Mouse (Mus musculus) limb, embryonic 14.5 days (tissue): Measurements from ENCODE around the gene Clip4. TPM values are rescaled to one million over a fixed set of nuclear protein-coding genes. Genes with fewer than 3 reads are reported as not detected.

ENCODE experiments used
- ATAC-seq: fragments of 200-750 bp; cut with Nextera tagmentation; 2 replicates; pipeline ENCODE4 v1.8.0; 2017; ENCODE audit warnings: low read depth, moderate number of reproducible peaks, moderate TSS enrichment; ENCODE audit not compliant: low FRiP score
- DNase-seq: peaks from one replicate; pipeline ENCODE4 v3.0.0-alpha.2; 2015; ENCODE audit warnings: low spot score
- H3K27ac ChIP-seq: fragments of 300-500 bp; sonication (generic); replicated peaks from 2 replicates; pipeline ENCODE4 v1.5.1; 2014; ENCODE audit warnings: low read depth, mild to moderate bottlenecking, low read length, moderate library complexity, mixed read lengths
- H3K27me3 ChIP-seq: fragments of 300-500 bp; sonication (generic); 2 replicates; pipeline ENCODE4 v1.6.1; 2014; ENCODE audit warnings: low read length, mixed read lengths; ENCODE audit not compliant: control insufficient read depth, insufficient read depth
- H3K36me3 ChIP-seq: fragments of 300-500 bp; sonication (generic); 2 replicates; pipeline ENCODE4 v1.6.1; 2014; ENCODE audit warnings: mild to moderate bottlenecking, low read length, moderate library complexity, mixed read lengths; ENCODE audit not compliant: control insufficient read depth, insufficient read depth
- H3K4me1 ChIP-seq: fragments of 300-500 bp; sonication (generic); 2 replicates; pipeline ENCODE4 v1.6.1; 2014; ENCODE audit warnings: antibody characterized with exemption, low read length, mixed read lengths; ENCODE audit not compliant: control insufficient read depth, insufficient read depth
- H3K4me2 ChIP-seq: fragments of 300-500 bp; sonication (generic); replicated peaks from 2 replicates; pipeline ENCODE4 v1.6.1; 2014; ENCODE audit warnings: low read depth, mild to moderate bottlenecking, low read length, moderate library complexity; ENCODE audit not compliant: severe bottlenecking
- H3K4me3 ChIP-seq: fragments of 300-500 bp; sonication (generic); replicated peaks from 2 replicates; pipeline ENCODE4 v1.5.1; 2014; ENCODE audit warnings: low read length
- H3K9ac ChIP-seq: fragments of 300-500 bp; sonication (generic); 2 replicates; pipeline ENCODE4 v1.6.1; 2014; ENCODE audit warnings: mild to moderate bottlenecking, low read depth, low read length, moderate library complexity; ENCODE audit not compliant: severe bottlenecking
- H3K9me3 ChIP-seq: fragments of 300-500 bp; sonication (generic); 2 replicates; pipeline ENCODE4 v1.6.1; 2016; ENCODE audit warnings: low read length; ENCODE audit not compliant: control insufficient read depth
- POLR2A ChIP-seq: fragments of 200-500 bp; IDR thresholded peaks from 2 replicates; pipeline ENCODE4 v1.8.0; 2012; ENCODE audit warnings: inconsistent platforms, mild to moderate bottlenecking, moderate library complexity, borderline replicate concordance; ENCODE audit not compliant: insufficient read depth, insufficient read length; ENCODE audit errors: extremely low read depth
- WGBS: fragments of 180-500 bp; shearing (Covaris S2); extraction: QIAGEN DNeasy Blood & Tissue Kit; methylation state at CpG from one replicate; pipeline ENCODE4 v1.1.7; 2014; 5-methylcytosine and 5-hydroxymethylcytosine counted together
- polyA plus RNA-seq, 2 experiments: library from polyadenylated mRNA; depleted of rRNA in 1 of 2; stranded (reverse) in 1 of 2; unstranded in 1 of 2; fragments of >200 nt; fragmentation: Nextera tagmentation in 1 of 2; extraction: Ambion mirVana in 1 of 2; gene quantifications; 2 replicates each; pipeline versions ENCODE4 v1.2.1 to v1.2.3; 2012 to 2014

Gene Clip4
- polyA plus RNA-seq, 2 experiments = 9.0 to 14.7 TPM

DNA sequence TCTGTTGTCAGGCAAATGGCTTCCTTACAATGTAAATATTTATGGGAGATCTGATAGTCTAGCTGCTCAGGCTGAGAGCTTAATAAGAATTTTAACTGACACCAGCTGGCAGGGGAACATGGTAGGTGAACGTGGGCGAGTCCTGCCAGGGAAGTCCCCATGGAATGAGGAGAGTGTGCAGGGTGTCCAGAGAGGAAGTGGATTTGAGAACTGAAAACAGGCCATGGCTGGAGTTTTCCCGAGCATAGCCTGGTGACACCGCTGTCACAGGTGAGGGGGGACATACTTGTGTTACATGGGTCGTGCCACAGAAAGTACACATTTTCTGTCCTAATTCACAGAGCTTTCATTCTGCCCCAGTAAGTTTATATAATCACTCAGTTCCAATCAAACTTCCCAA is 97.2 kb downstream of the Clip4 start:
- Histone ChIP-seq H3K27me3 (no peaks in the 10 kb centered on the region), H3K4me1 (peaks cover 5% of the 10 kb centered on the region; the same call in 1 of the 2 replicates), H3K9ac (no peak overlapping the region), H3K27ac (no peak overlapping the region), H3K9me3 (no peaks in the 10 kb centered on the region), H3K36me3 (no peaks in the 10 kb centered on the region), H3K4me2 (no peak overlapping the region), H3K4me3 (no peak overlapping the region)
- DNase-seq (no peak), ATAC-seq (no peak)
- 65% methylated on average over 5 of the region's 5 CpGs for WGBS
- TF ChIP-seq POLR2A = no peak

DNA sequence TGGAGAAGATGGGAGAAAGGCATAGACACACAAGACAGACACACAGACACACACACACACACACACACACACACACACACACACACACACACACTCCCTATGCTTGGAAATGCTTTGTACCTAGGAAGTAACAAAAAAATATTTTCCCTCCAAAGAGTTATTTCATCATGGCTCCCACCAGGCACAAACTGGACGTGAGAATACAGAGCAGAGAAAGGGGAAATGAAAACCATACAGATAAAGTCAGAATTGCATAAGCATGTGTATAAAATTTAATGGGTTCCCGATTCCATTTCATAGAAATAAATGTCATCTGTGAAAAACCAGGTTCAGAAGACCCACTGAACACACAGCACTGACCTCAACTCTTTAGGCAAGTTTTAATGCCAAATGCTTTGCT is 99.6 kb downstream of the Clip4 start:
- H3K4me1 ChIP-seq = peaks cover 5% of the 10 kb centered on the region; the same call in 1 of the 2 replicates
- DNase-seq (no peak), ATAC-seq (no peak)
- no peaks in the 10 kb centered on the region for H3K9me3 ChIP-seq
- no peak overlapping the region for H3K4me3 ChIP-seq
- no peak overlapping the region for H3K9ac ChIP-seq
- H3K27ac ChIP-seq = no peak overlapping the region
- 62% methylated on average over 2 of the region's 2 CpGs for WGBS
- no peaks in the 10 kb centered on the region for H3K27me3 ChIP-seq
- H3K4me2 ChIP-seq = no peak overlapping the region
- H3K36me3 ChIP-seq = no peaks in the 10 kb centered on the region
- TF ChIP-seq POLR2A = no peak

GRCm38 (mm10) chr17:71868828-71869227 is 100.6 kb downstream of the Clip4 start:
- peaks cover 5% of the 10 kb centered on the region; the same call in 1 of the 2 replicates for H3K4me1 ChIP-seq
- no peaks in the 10 kb centered on the region for H3K9me3 ChIP-seq
- H3K9ac ChIP-seq = no peak overlapping the region
- no peaks in the 10 kb centered on the region for H3K36me3 ChIP-seq
- 82% methylated on average over 12 of the region's 12 CpGs for WGBS
- DNase-seq (no peak), ATAC-seq (no peak)
- H3K4me3 ChIP-seq = peak overlapping the region; percentile 49; the same call in 1 of the 2 replicates
- H3K27me3 ChIP-seq = no peaks in the 10 kb centered on the region
- no peak for TF ChIP-seq POLR2A
- no peak overlapping the region; the same call in 1 of the 2 replicates for H3K4me2 ChIP-seq
- no peak overlapping the region for H3K27ac ChIP-seq

GRCm38 (mm10) chr17:71869372-71870231 is 101.3 kb downstream of the Clip4 start:
- H3K9me3 ChIP-seq = no peaks in the 10 kb centered on the region
- H3K4me3 ChIP-seq = peak overlapping the region; percentile 49
- 7% methylated on average over 60 of the region's 60 CpGs for WGBS
- H3K27me3 ChIP-seq = no peaks in the 10 kb centered on the region
- no peak for TF ChIP-seq POLR2A
- H3K27ac ChIP-seq = no peak overlapping the region
- peak overlapping the region; percentile 82 for H3K9ac ChIP-seq
- no peaks in the 10 kb centered on the region for H3K36me3 ChIP-seq
- H3K4me1 ChIP-seq = peaks cover 5% of the 10 kb centered on the region; the same call in 1 of the 2 replicates
- H3K4me2 ChIP-seq = peak overlapping the region; percentile 93
- ATAC-seq (peak; percentile 72), DNase-seq (peak; percentile 13)

GRCm38 (mm10) chr17:71870232-71870621 is 102.0 kb downstream of the Clip4 start:
- Histone ChIP-seq H3K4me3 (no peak overlapping the region), H3K4me1 (peaks cover 5% of the 10 kb centered on the region; the same call in 1 of the 2 replicates), H3K9ac (no peak overlapping the region), H3K27me3 (no peaks in the 10 kb centered on the region), H3K27ac (no peak overlapping the region), H3K36me3 (no peaks in the 10 kb centered on the region), H3K4me2 (no peak overlapping the region), H3K9me3 (no peaks in the 10 kb centered on the region)
- no peak for TF ChIP-seq POLR2A
- DNase-seq = no peak
- no peak for ATAC-seq
- 81% methylated on average over 8 of the region's 8 CpGs for WGBS
